ENCODE assay signal across 9 mouse cellular contexts in the genomic region with DNA sequence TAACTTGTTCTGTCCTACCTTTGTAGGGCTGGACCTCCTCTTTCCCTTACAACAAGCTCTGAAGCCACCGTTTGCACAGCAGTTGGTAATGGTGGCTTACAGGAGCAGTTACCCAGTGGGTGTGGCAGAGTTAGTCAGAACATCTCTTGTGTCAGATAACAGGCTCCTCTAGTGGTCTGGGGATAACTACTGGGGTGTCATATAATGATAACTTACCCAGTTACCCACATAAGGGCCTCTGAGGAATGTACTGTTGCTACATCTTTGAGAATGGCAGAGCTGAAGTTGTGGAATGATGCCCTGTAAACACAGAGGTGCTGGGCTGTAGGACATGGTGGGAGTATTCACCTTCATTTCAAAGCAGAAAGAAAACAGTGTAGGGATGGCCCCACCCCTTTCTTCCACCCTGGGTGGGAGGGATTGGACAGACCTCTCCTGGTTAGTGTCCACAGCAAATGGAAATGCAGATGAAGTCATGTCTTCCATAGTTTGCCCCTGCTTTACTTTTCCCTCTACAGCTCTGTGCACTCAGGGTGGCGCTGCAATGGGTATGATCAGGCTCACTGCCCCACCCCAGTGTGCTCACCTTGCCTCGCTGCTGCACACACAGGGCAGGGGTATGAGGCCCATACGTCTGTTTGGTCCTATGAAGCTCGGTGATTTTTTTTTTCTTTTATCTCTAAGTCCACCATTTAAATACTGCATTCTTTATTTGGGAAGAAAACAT. TPM values are rescaled to one million over a fixed set of nuclear protein-coding genes. Genes with fewer than 3 reads are reported as not detected.
DNase-seq lines count a peak whose midpoint lies in the region; ATAC-seq and TF ChIP-seq lines count a peak whose summit lies in the region.
"Had no signal": no experiment of that assay in that cellular context is flagged by ENCODE, and none has a peak within 500 bp of the region (broad histone marks: within the 10 kb centered on the region; RNA-seq: fewer than 3 reads in every experiment).

No protein-coding gene starts in this region.

- peak overlapping the region; percentile 53; the same call in 1 of the 2 replicates for H3K9ac ChIP-seq in embryonic facial prominence, embryonic 12.5 days
- H3K9ac ChIP-seq in intestine, embryonic 16.5 days (ENCODE audit: low read depth, low read length), result peak overlapping the region; percentile 68
- peak overlapping the region; percentile 72; the same call in 1 of the 2 replicates for H3K9ac ChIP-seq in midbrain, postnatal 0 days (replicated peaks; ENCODE audit: low read length, poor library complexity, severe bottlenecking)

- no peaks in the 10 kb centered on the region for H3K9me3 ChIP-seq in embryonic facial prominence, embryonic 12.5 days
- H3K9me3 ChIP-seq in intestine, embryonic 16.5 days (ENCODE audit: control insufficient read depth, low read length), result no peaks in the 10 kb centered on the region
- H3K9me3 ChIP-seq in midbrain, postnatal 0 days (ENCODE audit: low read length), result no peaks in the 10 kb centered on the region

- DNase-seq in kidney, adult 18-20 months, result peak; percentile 30
- no peak for DNase-seq in kidney, adult 9 months
- DNase-seq in midbrain, postnatal 0 days (ENCODE audit: low spot score), result peak; percentile 42
- no peak for DNase-seq in thymus, postnatal 14 days
- no peak for DNase-seq in layer of hippocampus, adult 9-10 months (ENCODE audit: low spot score)
- DNase-seq in cerebellum, adult 8-10 months, result no peak

- H3K4me1 ChIP-seq in embryonic facial prominence, embryonic 12.5 days, result peaks cover 13% of the 10 kb centered on the region
- peaks cover 16% of the 10 kb centered on the region for H3K4me1 ChIP-seq in intestine, embryonic 16.5 days (ENCODE audit: control insufficient read depth, insufficient read depth, low read length)
- peaks cover 15% of the 10 kb centered on the region for H3K4me1 ChIP-seq in midbrain, postnatal 0 days (ENCODE audit: insufficient read depth, low read length)

- H3K36me3 ChIP-seq in embryonic facial prominence, embryonic 12.5 days, result peaks cover 6% of the 10 kb centered on the region
- H3K36me3 ChIP-seq in intestine, embryonic 16.5 days (ENCODE audit: control insufficient read depth, insufficient read depth, low read length), result peaks cover 3% of the 10 kb centered on the region
- peaks cover 7% of the 10 kb centered on the region for H3K36me3 ChIP-seq in midbrain, postnatal 0 days (ENCODE audit: insufficient read depth, low read length)

- H3K27me3 ChIP-seq in embryonic facial prominence, embryonic 12.5 days, result no peaks in the 10 kb centered on the region
- H3K27me3 ChIP-seq in intestine, embryonic 16.5 days (replicated peaks; ENCODE audit: control insufficient read depth, insufficient read depth, low read length), result no peaks in the 10 kb centered on the region
- H3K27me3 ChIP-seq in midbrain, postnatal 0 days (ENCODE audit: insufficient read depth, low read length), result no peaks in the 10 kb centered on the region

- H3K4me2 ChIP-seq in embryonic facial prominence, embryonic 12.5 days (replicated peaks), result peak overlapping the region; percentile 60
- H3K4me2 ChIP-seq in intestine, embryonic 16.5 days (ENCODE audit: low read depth, low read length), result peak overlapping the region; percentile 68
- H3K4me2 ChIP-seq in midbrain, postnatal 0 days (ENCODE audit: low read depth, low read length, poor library complexity, severe bottlenecking), result peak overlapping the region; percentile 57

- peak overlapping the region; percentile 89 for H3K27ac ChIP-seq in embryonic facial prominence, embryonic 12.5 days
- H3K27ac ChIP-seq in intestine, embryonic 16.5 days (ENCODE audit: low read length), result peak overlapping the region; percentile 74
- peak overlapping the region; percentile 93 for H3K27ac ChIP-seq in midbrain, postnatal 0 days (ENCODE audit: low read depth, low read length)
- H3K27ac ChIP-seq: macrophage had no signal

- H3K4me3 ChIP-seq in embryonic facial prominence, embryonic 12.5 days, result peak overlapping the region; percentile 31
- H3K4me3 ChIP-seq in intestine, embryonic 16.5 days (ENCODE audit: low read length), result peak overlapping the region; percentile 41
- H3K4me3 ChIP-seq in midbrain, postnatal 0 days (ENCODE audit: low read depth, low read length), result peak overlapping the region; percentile 32

- ATAC-seq in embryonic facial prominence, embryonic 12.5 days (ENCODE audit: insufficient number of reproducible peaks, insufficient read depth, low FRiP score, low TSS enrichment), result peak; percentile 6; the same call in 1 of the 2 replicates
- peak; percentile 52 for ATAC-seq in intestine, embryonic 16.5 days
- ATAC-seq in midbrain, postnatal 0 days (ENCODE audit: low FRiP score), result peak; percentile 62

- peak; percentile 52 for TF ChIP-seq CTCF in midbrain, postnatal 0 days (IDR thresholded peaks at IDR 0.05)

- 13% methylated on average over 5 of the region's 5 CpGs for WGBS in embryonic facial prominence, embryonic 12.5 days
- WGBS in intestine, embryonic 16.5 days, result 17% methylated on average over 5 of the region's 5 CpGs
- WGBS in midbrain, postnatal 0 days, result 8% methylated on average over 5 of the region's 5 CpGs

RNA-seq across cellular contexts. Expression of gene Slc26a1, which starts 1.6 kb away (rescaled TPM):
- 1.3 and 1.8 TPM in 2 replicates for polyA plus RNA-seq in embryonic facial prominence, embryonic 12.5 days (2016; fragmentation: Nextera tagmentation; extraction: Ambion mirVana)
- 8.0 and 9.7 TPM in 2 replicates for polyA plus RNA-seq in intestine, embryonic 16.5 days (2015; fragmentation: Nextera tagmentation; extraction: Ambion mirVana)
- 9.3 and 10.1 TPM in 2 replicates for total RNA-seq in midbrain, postnatal 0 days (2014; rRNA removed)
- polyA plus RNA-seq in midbrain, postnatal 0 days (2015; fragmentation: Nextera tagmentation; extraction: Ambion mirVana), result 4.2 and 5.3 TPM in 2 replicates
- polyA plus RNA-seq: macrophage had no signal

RNA-seq across cellular contexts. Expression of gene Dgkq, which starts 7.5 kb away (rescaled TPM):
- polyA plus RNA-seq in embryonic facial prominence, embryonic 12.5 days (2016; fragmentation: Nextera tagmentation; extraction: Ambion mirVana), result 16.6 and 18.8 TPM in 2 replicates
- polyA plus RNA-seq in intestine, embryonic 16.5 days (2015; fragmentation: Nextera tagmentation; extraction: Ambion mirVana), result 11.3 and 14.0 TPM in 2 replicates
- 45.4 and 51.8 TPM in 2 replicates for total RNA-seq in midbrain, postnatal 0 days (2014; rRNA removed)
- polyA plus RNA-seq in midbrain, postnatal 0 days (2015; fragmentation: Nextera tagmentation; extraction: Ambion mirVana), result 23.5 and 23.7 TPM in 2 replicates

RNA-seq across cellular contexts. Expression of gene Fgfrl1, which starts 15.2 kb away (rescaled TPM):
- polyA plus RNA-seq in embryonic facial prominence, embryonic 12.5 days (2016; fragmentation: Nextera tagmentation; extraction: Ambion mirVana), result 45.4 and 46.8 TPM in 2 replicates
- polyA plus RNA-seq in intestine, embryonic 16.5 days (2015; fragmentation: Nextera tagmentation; extraction: Ambion mirVana), result 8.5 and 9.7 TPM in 2 replicates
- 12.9 and 20.4 TPM in 2 replicates for total RNA-seq in midbrain, postnatal 0 days (2014; rRNA removed)
- 5.4 and 5.7 TPM in 2 replicates for polyA plus RNA-seq in midbrain, postnatal 0 days (2015; fragmentation: Nextera tagmentation; extraction: Ambion mirVana)

RNA-seq across cellular contexts. Expression of gene Idua, which starts 16.8 kb away (rescaled TPM):
- 13.4 and 14.5 TPM in 2 replicates for polyA plus RNA-seq in embryonic facial prominence, embryonic 12.5 days (2016; fragmentation: Nextera tagmentation; extraction: Ambion mirVana)
- polyA plus RNA-seq in intestine, embryonic 16.5 days (2015; fragmentation: Nextera tagmentation; extraction: Ambion mirVana), result 11.3 and 11.9 TPM in 2 replicates
- 9.2 and 10.9 TPM in 2 replicates for total RNA-seq in midbrain, postnatal 0 days (2014; rRNA removed)
- polyA plus RNA-seq in midbrain, postnatal 0 days (2015; fragmentation: Nextera tagmentation; extraction: Ambion mirVana), result 8.8 and 9.8 TPM in 2 replicates

RNA-seq across cellular contexts. Expression of gene Tmem175, which starts 47.4 kb away (rescaled TPM):
- 22.3 and 22.6 TPM in 2 replicates for polyA plus RNA-seq in embryonic facial prominence, embryonic 12.5 days (2016; fragmentation: Nextera tagmentation; extraction: Ambion mirVana)
- polyA plus RNA-seq in intestine, embryonic 16.5 days (2015; fragmentation: Nextera tagmentation; extraction: Ambion mirVana), result 31.7 and 31.9 TPM in 2 replicates
- total RNA-seq in midbrain, postnatal 0 days (2014; rRNA removed), result 34.1 and 37.6 TPM in 2 replicates
- polyA plus RNA-seq in midbrain, postnatal 0 days (2015; fragmentation: Nextera tagmentation; extraction: Ambion mirVana), result 34.2 and 41.4 TPM in 2 replicates

Comparison
In these comparisons a context has a peak if more than half of its experiments do, and no peak if none do; other contexts are left out.
1. DNase-seq: peak in kidney, adult 18-20 months (single experiment) and midbrain, postnatal 0 days (single experiment); none in kidney, adult 9 months (single experiment), thymus, postnatal 14 days (single experiment), layer of hippocampus, adult 9-10 months (single experiment) and cerebellum, adult 8-10 months (single experiment).
2. ATAC-seq: peak in every context shown above with its lines; median percentile 62 in midbrain, postnatal 0 days; 52 in intestine, embryonic 16.5 days; 6 in embryonic facial prominence, embryonic 12.5 days.
3. Peak in every context shown above with its lines, with median percentiles within 50 percentile points of each other: H3K27ac ChIP-seq, H3K4me2 ChIP-seq, H3K4me3 ChIP-seq and H3K9ac ChIP-seq.